Mouse (Mus musculus): ENCODE measurements around the gene Misp. TPM values are rescaled to one million over a fixed set of nuclear protein-coding genes. Genes with fewer than 3 reads are reported as not detected.

The Misp gene
- polyA plus RNA-seq, 1 experiment from 2014 or later, result 9.0 TPM

DNA sequence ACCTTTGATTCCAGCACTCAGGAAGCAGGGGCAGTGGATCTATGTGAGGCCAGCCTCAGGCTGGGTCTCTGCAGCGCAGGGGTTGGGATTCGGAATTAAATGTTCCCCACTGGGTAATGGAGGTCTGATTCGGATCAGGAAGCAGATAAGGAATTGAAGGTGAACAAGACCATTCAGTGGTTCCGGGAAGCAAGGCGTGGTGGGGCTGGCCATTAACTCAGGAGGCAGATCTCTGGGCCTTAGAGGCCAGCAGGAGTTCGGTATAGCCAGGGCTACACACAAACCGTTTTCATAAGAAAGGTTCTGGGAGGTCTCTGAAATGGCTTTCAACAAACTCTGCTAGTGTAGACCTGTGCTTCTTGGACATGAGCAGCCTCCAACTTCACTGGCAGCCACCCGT is 32.0 kb downstream of the Misp start:
- H3K27me3 ChIP-seq (ENCODE audit: control insufficient read depth, insufficient read depth, low read length), result no peaks in the 10 kb centered on the region
- H3K36me3 ChIP-seq (ENCODE audit: control insufficient read depth, insufficient read depth, low read length), result peaks cover 18% of the 10 kb centered on the region
- WGBS, result 25% methylated on average over 8 of the region's 8 CpGs
- peak overlapping the region; percentile 100 for H3K27ac ChIP-seq (ENCODE audit: low read depth, low read length)
- peak overlapping the region; percentile 100 for H3K4me3 ChIP-seq (ENCODE audit: low read length)
- H3K4me1 ChIP-seq (ENCODE audit: control insufficient read depth, insufficient read depth, low read length), result peaks cover 41% of the 10 kb centered on the region
- no peaks in the 10 kb centered on the region for H3K9me3 ChIP-seq (ENCODE audit: control insufficient read depth, low read length)
- peak overlapping the region; percentile 68 for H3K4me2 ChIP-seq (replicated peaks; ENCODE audit: low read depth, low read length)
- ATAC-seq (ENCODE audit: low FRiP score, low TSS enrichment), result no peak
- H3K9ac ChIP-seq (ENCODE audit: low read depth, low read length), result peak overlapping the region; percentile 100

DNA sequence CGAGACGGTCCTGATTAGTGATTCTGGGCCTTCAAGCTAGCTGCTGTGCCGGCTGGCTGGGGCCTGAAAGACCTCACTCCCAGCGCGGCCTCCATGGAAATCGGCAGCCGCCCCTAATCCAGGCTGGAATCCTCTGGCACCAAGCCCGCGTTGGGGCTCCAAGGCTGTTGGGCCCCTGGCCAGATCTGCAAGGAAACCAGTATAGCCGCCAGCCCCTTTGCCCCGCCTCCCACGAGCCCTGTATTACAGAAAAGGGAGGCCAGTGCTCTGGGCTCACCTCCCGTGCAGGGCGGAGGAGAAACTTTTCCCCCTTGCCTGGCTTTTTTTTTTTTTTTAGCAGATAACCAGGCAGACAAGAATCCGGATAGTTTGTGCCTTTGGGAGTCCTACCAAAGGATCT is 32.6 kb downstream of the Misp start:
- H3K4me2 ChIP-seq (replicated peaks; ENCODE audit: low read depth, low read length), result peak overlapping the region; percentile 68
- peak overlapping the region; percentile 100 for H3K9ac ChIP-seq (ENCODE audit: low read depth, low read length)
- H3K9me3 ChIP-seq (ENCODE audit: control insufficient read depth, low read length), result no peaks in the 10 kb centered on the region
- peak; percentile 47 for ATAC-seq (ENCODE audit: low FRiP score, low TSS enrichment)
- peak overlapping the region; percentile 100 for H3K27ac ChIP-seq (ENCODE audit: low read depth, low read length)
- H3K36me3 ChIP-seq (ENCODE audit: control insufficient read depth, insufficient read depth, low read length), result peaks cover 23% of the 10 kb centered on the region
- peak overlapping the region; percentile 100 for H3K4me3 ChIP-seq (ENCODE audit: low read length)
- H3K27me3 ChIP-seq (ENCODE audit: control insufficient read depth, insufficient read depth, low read length), result no peaks in the 10 kb centered on the region
- H3K4me1 ChIP-seq (ENCODE audit: control insufficient read depth, insufficient read depth, low read length), result peaks cover 47% of the 10 kb centered on the region
- WGBS, result under 1% methylated on average over 15 of the region's 15 CpGs

- H3K9me3 ChIP-seq (ENCODE audit: control insufficient read depth, low read length), result no peaks in the 10 kb centered on the region
These were observed 33.3 kb downstream of the Misp start, which contains the start of gene Ptbp1 for GRCm38 (mm10) chr10:79853860-79854795. Ptbp1 (plus strand) TSS chr10:79854427.

GRCm38 (mm10) chr10:79854801-79855541 is 34.2 kb downstream of the Misp start:
- ATAC-seq (ENCODE audit: low FRiP score, low TSS enrichment), result peak; percentile 18
- peaks cover 48% of the 10 kb centered on the region for H3K4me1 ChIP-seq (ENCODE audit: control insufficient read depth, insufficient read depth, low read length)
- no peaks in the 10 kb centered on the region for H3K27me3 ChIP-seq (ENCODE audit: control insufficient read depth, insufficient read depth, low read length)

More at GRCm38 (mm10) chr10:79853860-79854795, 33.3 kb downstream of the Misp start, which contains the start of gene Ptbp1:
- Histone ChIP-seq H3K4me3 (ENCODE audit: low read length) (peak within 1 kb of the TSS; percentile 100), H3K4me2 (replicated peaks; ENCODE audit: low read depth, low read length) (peak within 1 kb of the TSS; percentile 100), H3K27me3 (ENCODE audit: control insufficient read depth, insufficient read depth, low read length) (no peaks in the 10 kb centered on the region), H3K4me1 (ENCODE audit: control insufficient read depth, insufficient read depth, low read length) (peaks cover 46% of the 10 kb centered on the region), H3K9ac (ENCODE audit: low read depth, low read length) (peak within 1 kb of the TSS; percentile 100), H3K36me3 (ENCODE audit: control insufficient read depth, insufficient read depth, low read length) (peaks cover 31% of the 10 kb centered on the region), H3K27ac (ENCODE audit: low read depth, low read length) (peak within 1 kb of the TSS; percentile 100)
- ATAC-seq (ENCODE audit: low FRiP score, low TSS enrichment), result peak; percentile 92
- WGBS, result under 1% methylated on average over 75 of the region's 75 CpGs

DNA sequence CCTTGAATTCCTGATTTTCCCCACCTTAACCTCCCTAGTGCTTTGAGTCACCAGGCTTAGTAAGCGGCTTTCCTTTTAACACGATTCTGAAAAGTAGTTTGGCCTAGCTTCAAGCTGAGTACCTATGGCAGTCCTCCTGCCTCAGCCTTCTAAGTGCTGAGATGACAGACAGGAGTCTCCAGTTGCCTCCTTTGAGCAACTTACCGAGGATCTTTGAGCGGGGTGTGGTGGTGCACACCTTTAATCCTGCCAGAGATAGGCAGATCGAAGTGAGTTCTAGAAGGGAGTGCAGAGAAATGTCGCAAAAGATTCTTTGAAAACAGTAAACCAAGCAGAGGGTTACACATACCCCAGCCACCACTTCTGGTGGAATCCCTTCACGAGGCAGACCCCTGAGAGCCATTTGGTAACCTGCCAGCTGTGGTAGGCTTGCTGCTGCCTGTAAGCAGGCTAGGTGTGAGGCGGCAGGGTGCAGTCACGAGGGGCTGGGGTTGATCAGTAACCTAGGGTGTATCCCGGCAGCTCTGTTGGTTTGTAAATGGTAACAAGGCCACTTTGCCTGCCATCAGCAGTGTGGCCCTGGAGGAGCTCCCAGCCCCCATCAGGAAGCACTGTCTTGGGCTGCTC is 34.9 kb downstream of the Misp start:
- Histone ChIP-seq H3K9ac (ENCODE audit: low read depth, low read length) (peak overlapping the region; percentile 100), H3K4me2 (replicated peaks; ENCODE audit: low read depth, low read length) (peak overlapping the region; percentile 100), H3K27me3 (ENCODE audit: control insufficient read depth, insufficient read depth, low read length) (no peaks in the 10 kb centered on the region), H3K4me3 (ENCODE audit: low read length) (peak overlapping the region; percentile 100), H3K4me1 (ENCODE audit: control insufficient read depth, insufficient read depth, low read length) (peaks cover 52% of the 10 kb centered on the region), H3K27ac (ENCODE audit: low read depth, low read length) (peak overlapping the region; percentile 100), H3K36me3 (ENCODE audit: control insufficient read depth, insufficient read depth, low read length) (peaks cover 46% of the 10 kb centered on the region), H3K9me3 (ENCODE audit: control insufficient read depth, low read length) (no peaks in the 10 kb centered on the region)
- 1% methylated on average over 10 of the region's 10 CpGs for WGBS
- ATAC-seq (ENCODE audit: low FRiP score, low TSS enrichment), result no peak

More at GRCm38 (mm10) chr10:79854801-79855541, 34.2 kb downstream of the Misp start:
- Histone ChIP-seq H3K9me3 (ENCODE audit: control insufficient read depth, low read length) (no peaks in the 10 kb centered on the region), H3K9ac (ENCODE audit: low read depth, low read length) (peak overlapping the region; percentile 100), H3K36me3 (ENCODE audit: control insufficient read depth, insufficient read depth, low read length) (peaks cover 39% of the 10 kb centered on the region), H3K27ac (ENCODE audit: low read depth, low read length) (peak overlapping the region; percentile 100), H3K4me3 (ENCODE audit: low read length) (peak overlapping the region; percentile 100), H3K4me2 (replicated peaks; ENCODE audit: low read depth, low read length) (peak overlapping the region; percentile 100)
- under 1% methylated on average over 82 of the region's 83 CpGs for WGBS

GRCm38 (mm10) chr10:79856280-79856679 is 35.5 kb downstream of the Misp start:
- no peak for ATAC-seq (ENCODE audit: low FRiP score, low TSS enrichment)
- peak overlapping the region; percentile 100 for H3K4me2 ChIP-seq (replicated peaks; ENCODE audit: low read depth, low read length)
- peaks cover 52% of the 10 kb centered on the region for H3K36me3 ChIP-seq (ENCODE audit: control insufficient read depth, insufficient read depth, low read length)
- WGBS, result 27% methylated on average over 6 of the region's 6 CpGs
- no peaks in the 10 kb centered on the region for H3K27me3 ChIP-seq (ENCODE audit: control insufficient read depth, insufficient read depth, low read length)
- H3K9me3 ChIP-seq (ENCODE audit: control insufficient read depth, low read length), result no peaks in the 10 kb centered on the region
- peak overlapping the region; percentile 100; the same call in 1 of the 2 replicates for H3K27ac ChIP-seq (ENCODE audit: low read depth, low read length)
- H3K9ac ChIP-seq (ENCODE audit: low read depth, low read length), result peak overlapping the region; percentile 100
- peaks cover 57% of the 10 kb centered on the region for H3K4me1 ChIP-seq (ENCODE audit: control insufficient read depth, insufficient read depth, low read length)
- H3K4me3 ChIP-seq (ENCODE audit: low read length), result peak overlapping the region; percentile 100

- H3K27ac ChIP-seq (ENCODE audit: low read depth, low read length), result peak overlapping the region; percentile 15; the same call in 1 of the 2 replicates
- H3K4me3 ChIP-seq (ENCODE audit: low read length), result peak overlapping the region; percentile 100
- no peaks in the 10 kb centered on the region for H3K9me3 ChIP-seq (ENCODE audit: control insufficient read depth, low read length)
- peaks cover 58% of the 10 kb centered on the region for H3K36me3 ChIP-seq (ENCODE audit: control insufficient read depth, insufficient read depth, low read length)
- no peaks in the 10 kb centered on the region for H3K27me3 ChIP-seq (ENCODE audit: control insufficient read depth, insufficient read depth, low read length)
- peaks cover 54% of the 10 kb centered on the region for H3K4me1 ChIP-seq (ENCODE audit: control insufficient read depth, insufficient read depth, low read length)
- H3K9ac ChIP-seq (ENCODE audit: low read depth, low read length), result peak overlapping the region; percentile 100
- 24% methylated on average over 7 of the region's 7 CpGs for WGBS
- no peak for ATAC-seq (ENCODE audit: low FRiP score, low TSS enrichment)
- H3K4me2 ChIP-seq (replicated peaks; ENCODE audit: low read depth, low read length), result peak overlapping the region; percentile 100
These were observed 36.1 kb downstream of the Misp start for GRCm38 (mm10) chr10:79856704-79857451.

DNA sequence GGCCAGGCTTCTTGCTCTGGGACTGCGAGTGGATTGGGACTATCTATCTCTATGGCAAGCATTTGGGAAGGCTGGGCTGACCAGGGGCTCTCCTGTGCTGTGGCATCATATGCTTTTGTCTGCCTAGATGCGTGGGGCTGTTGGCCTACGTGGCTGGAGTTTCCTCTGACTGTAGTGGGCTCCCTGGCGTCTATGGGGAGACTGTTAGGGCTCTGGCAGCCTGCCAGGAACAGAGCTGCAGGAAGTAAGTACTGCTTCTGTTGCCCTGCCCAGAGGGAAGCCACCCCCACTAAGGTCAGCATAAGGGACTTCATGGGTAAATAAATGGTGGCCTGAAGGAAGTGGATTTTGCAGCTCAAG is 36.6 kb downstream of the Misp start:
- peak overlapping the region; percentile 100 for H3K4me2 ChIP-seq (replicated peaks; ENCODE audit: low read depth, low read length)
- H3K27ac ChIP-seq (ENCODE audit: low read depth, low read length), result peak overlapping the region; percentile 15; the same call in 1 of the 2 replicates
- H3K9me3 ChIP-seq (ENCODE audit: control insufficient read depth, low read length), result no peaks in the 10 kb centered on the region
- peaks cover 48% of the 10 kb centered on the region for H3K4me1 ChIP-seq (ENCODE audit: control insufficient read depth, insufficient read depth, low read length)
- no peaks in the 10 kb centered on the region for H3K27me3 ChIP-seq (ENCODE audit: control insufficient read depth, insufficient read depth, low read length)
- peak overlapping the region; percentile 100 for H3K4me3 ChIP-seq (ENCODE audit: low read length)
- peaks cover 64% of the 10 kb centered on the region for H3K36me3 ChIP-seq (ENCODE audit: control insufficient read depth, insufficient read depth, low read length)
- 19% methylated on average over 4 of the region's 4 CpGs for WGBS
- no peak for ATAC-seq (ENCODE audit: low FRiP score, low TSS enrichment)
- peak overlapping the region; percentile 100 for H3K9ac ChIP-seq (ENCODE audit: low read depth, low read length)

Data from kidney, embryonic 14.5 days (tissue).